Mouse (Mus musculus) erythroblast, embryonic 14.5 days (primary cell): ENCODE results near the gene Strn3.
"Not testable (repeated sequence)": the region's sequence is repeated elsewhere in the genome, so short reads cannot be mapped to it uniquely, and the experiment has no call there.

ENCODE experiments used
- GATA1 ChIP-seq: IDR thresholded peaks from 2 replicates; pipeline ENCODE4 v1.6.1; 2012; ENCODE audit warnings: low read length, inconsistent platforms, mixed read lengths
- TAL1 ChIP-seq: IDR thresholded peaks from 3 replicates; pipeline ENCODE4 v1.6.1; 2012; ENCODE audit warnings: low read length, inconsistent platforms, mixed read lengths

- not testable (repeated sequence) for TF ChIP-seq GATA1, TAL1
Observed at GRCm38 (mm10) chr12:51577816-51578215, 113.9 kb downstream of the Strn3 start.
